Mouse (Mus musculus): ENCODE results near the gene Arl5b.
A peak's percentile ranks its signal among the peaks of the same experiment; 100 is the strongest.

Arl5b gene

DNA sequence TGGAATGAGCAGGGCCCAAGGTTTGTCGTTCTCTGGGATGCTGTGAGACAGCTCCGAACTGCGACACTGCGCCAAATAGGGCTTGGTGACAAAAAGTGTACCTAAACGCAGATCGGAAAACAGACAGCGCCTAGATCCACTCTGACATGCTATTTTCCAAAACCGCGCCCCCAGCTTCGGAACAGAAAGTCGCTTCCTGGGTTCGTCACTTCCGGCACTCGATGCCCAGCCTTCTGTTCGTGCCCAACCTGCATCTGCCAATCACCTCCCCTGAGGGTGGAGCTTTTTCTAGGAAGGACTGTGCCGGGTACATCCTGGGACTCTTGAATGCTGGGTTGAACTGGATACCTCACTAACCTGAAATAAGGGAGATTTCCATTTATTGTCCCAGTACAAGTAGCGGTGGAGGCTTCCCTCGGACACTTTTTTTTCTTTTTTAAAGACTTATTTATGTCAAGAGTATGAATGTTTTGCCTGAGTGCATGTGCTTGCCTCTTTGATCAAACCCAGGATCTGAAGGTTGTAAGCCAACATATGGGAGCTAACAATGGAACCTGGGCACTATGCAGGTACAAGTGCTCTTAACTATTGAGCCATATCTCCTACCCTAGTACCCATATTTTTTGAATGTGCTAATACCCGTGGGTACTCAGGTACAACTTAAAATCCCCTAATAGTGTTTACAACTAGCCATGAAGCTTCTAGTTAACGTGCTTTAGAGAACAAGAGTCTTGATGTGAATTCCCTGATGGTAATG lies at the start of gene Arl5b:
Gene Arl5b (plus strand): TSS at position 279 of the 757 bp plus-strand sequence.
- peak; percentile 94 to 97 for DNase-seq

DNA sequence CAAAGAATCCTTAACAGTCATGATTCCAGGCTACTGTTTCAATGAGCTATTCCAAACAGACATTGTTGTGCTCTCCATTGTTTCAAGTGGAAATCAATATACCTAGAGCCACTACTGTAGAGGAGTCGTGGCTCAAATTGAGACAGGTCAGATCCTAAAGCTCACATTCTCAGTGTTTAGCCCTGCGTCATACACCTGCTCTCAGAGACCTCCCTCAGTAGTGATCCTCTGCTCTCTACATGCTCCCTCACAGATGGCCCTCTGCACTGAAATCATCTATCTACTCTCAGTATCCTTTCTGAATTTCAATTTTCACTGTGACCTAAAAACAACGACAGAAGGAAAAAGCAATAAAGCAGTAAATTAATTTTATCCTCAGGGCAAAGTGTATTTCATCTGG lies 41.7 kb upstream of the Arl5b start:
- DNase-seq: no peak

DNA sequence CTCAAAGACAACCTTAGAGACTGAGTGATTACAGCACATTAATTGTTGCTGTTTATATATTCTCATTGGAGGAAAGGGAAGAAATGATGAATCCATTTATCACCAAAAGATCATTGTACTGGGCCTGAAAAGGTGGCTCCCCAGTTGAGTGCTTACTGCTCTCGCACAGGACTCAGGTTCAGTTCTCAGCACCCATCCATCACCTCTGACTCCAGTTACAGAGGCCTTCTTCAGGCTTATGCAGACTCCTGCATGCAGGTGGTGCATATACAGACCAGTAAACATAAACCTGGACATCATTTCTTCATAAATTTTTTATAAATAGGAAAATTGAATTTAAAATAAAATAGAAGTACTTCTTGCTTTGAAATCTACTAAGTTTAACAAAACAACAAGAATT lies 41.1 kb upstream of the Arl5b start:
- DNase-seq: no peak

DNA sequence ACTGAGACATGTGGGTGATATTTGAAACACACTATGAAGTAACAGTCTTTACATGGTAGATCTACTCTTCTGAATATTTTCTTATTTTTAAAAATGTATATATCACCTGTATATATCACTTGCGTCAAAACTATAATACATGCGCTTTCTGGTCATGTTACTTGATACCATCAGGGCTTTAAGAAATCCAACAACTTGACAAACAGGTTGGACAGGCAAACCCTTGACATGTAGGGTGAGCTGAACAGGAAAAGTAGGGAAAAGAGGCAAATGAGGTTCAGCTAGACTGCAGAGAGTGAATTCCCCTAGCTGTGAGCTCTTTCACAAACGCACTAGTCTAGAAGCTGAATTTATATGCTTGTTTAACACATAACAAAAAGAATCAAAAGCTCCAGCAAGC lies 22.4 kb upstream of the Arl5b start:
- DNase-seq: no peak

DNA sequence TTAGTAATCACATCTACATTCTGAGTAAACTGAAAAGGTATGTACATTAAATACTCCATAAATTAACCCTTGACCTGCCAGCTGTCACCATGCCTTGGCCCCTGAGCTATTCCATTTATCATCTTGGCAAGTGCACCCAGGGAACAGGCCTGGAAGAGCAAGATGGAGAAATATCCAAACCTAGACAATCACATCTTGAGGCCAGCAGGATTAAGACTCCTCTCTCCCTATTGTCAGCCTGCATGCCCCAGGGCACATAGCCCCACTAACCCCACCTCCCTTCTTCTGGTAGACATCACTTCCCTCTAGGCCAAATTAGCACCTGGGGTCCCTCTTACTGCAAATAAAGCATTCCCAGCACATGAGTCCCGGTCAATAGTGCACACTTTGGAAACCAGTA lies 21.4 kb upstream of the Arl5b start:
- DNase-seq: no peak

DNA sequence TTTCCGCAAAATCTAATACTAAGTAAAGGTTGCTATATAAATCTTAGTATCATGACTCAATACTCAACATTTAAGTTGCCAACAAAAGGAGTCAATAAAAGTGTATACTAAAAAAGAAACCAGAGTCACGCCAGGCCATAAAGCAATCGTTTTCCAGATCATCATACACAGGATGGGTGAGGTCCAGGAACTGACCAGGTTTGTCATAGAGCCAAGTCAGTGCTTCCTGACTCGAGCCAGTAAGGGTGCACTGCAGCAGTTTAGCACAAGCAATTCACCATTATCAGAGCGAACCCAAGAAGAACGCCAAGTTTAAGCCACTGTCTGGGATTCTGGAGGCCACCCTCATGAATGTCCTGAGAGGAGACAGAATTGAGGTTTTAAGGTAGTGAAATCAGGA lies 10.5 kb upstream of the Arl5b start:
- DNase-seq: no peak

DNA sequence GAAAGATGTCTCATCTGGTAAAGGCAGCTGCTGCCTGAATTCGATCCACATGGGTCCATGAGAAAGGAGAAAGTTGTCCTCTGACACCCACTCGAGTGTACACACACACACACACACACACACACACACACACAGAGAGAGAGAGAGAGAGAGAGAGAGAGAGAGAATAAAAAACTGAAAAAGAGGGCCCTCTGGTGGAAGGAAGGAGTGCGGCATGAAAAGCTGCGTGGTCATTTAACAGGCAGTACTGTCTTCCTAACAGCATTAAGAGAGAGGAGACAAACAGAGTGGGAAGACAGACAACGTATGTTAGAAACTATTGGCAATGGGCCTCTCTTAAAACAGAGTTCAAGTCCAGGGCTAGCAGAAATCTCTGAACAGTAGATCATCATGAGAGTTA lies 8.9 kb upstream of the Arl5b start:
- no peak for DNase-seq

DNA sequence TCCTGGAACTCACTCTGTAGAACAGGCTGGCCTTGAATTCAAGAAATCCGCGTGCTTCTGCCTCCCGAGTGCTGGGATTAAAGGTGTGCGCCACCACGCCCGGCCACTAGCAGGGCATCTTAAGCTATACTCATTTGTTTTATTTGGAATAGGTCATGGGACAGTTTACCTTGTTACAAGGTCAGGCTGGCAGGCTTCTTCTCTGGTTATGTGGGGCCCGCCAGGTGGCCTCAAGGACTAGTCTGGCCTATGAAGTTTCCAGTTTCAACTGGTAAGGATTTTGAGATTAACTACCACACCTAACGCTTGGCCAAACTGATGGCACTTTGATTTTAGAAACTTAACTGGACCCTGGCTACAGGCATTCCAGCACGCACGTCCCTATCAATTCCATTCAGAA lies 5.3 kb downstream of the Arl5b start:
- DNase-seq: peak in 1 of 2 experiments; percentile 15

DNA sequence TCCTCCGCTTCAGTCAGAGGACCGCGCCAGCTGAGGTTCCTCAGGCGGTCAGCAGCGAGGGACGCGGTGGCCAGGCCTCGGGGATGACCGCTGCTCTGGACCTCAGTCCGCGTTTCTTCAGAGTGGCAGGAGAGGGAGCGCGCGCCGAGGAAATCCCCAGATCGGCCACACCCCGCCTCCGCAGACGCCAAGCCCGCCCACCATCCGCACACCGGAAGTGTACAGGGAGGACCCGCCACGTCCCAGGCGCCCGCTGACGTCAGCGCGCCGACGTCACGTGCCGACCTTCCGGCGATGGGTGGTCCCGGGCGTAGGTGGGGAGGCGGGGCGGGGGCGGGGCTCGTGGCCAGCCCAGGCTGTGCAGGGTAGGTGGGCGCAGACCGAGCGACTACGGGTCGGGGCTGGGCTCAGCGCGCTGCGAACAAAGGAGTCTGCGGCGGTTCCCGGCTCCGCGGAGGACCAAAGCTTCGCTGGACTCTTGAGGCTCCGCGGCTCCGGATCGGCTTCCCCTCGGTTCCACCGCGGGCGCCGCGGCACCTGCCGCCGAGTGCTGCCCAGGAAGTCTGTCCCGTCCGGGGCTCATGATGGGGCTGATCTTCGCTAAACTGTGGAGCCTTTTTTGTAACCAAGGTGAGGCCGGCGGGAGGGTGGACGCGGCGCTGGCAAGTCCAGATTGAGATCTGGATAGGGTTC lies 5.9 kb downstream of the Arl5b start, which contains the start of gene Nsun6:
Gene Nsun6 (minus strand): TSS at position 125 of the 693 bp plus-strand sequence.
- peak; percentile 96 to 98 for DNase-seq

DNA sequence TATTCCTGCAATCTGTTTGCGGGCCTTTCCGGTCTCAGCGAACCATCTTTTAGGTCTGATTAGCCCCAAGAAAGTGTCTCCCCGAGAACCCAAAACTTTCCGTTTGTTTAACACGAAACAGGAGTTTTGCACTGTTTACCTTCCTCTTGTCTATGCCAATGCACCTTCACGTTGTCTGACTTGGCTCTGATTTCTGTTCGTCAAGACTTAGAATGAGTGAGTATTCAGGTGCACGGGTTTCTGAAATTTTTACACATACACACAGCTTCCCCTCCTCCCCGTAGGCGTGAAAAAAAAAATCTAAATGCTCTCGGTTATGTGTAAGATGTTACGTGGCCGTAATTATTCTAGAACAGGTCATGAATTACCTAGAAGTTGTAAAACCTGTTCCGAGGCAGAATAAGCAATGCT lies 6.6 kb downstream of the Arl5b start:
- DNase-seq: no peak

DNA sequence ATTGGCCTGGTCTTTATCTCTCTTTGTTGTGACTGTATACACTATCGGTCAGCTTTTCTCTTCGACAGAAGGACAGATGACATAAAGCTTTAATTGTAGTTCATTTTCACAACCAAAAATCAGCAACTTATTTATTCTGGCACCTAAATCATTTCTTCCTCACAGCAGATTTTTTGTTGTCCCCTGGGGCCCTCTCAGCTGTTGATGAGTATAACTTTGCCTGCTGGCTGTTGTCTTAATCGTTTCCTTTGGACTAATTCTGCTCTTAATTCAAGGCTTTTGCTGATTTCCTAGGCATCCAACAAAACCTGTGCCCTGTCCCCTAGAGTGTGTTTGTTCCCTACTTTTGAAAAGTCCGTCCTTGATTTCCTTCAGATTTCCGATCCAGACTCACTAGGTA lies 9.0 kb downstream of the Arl5b start:
- no peak for DNase-seq

DNA sequence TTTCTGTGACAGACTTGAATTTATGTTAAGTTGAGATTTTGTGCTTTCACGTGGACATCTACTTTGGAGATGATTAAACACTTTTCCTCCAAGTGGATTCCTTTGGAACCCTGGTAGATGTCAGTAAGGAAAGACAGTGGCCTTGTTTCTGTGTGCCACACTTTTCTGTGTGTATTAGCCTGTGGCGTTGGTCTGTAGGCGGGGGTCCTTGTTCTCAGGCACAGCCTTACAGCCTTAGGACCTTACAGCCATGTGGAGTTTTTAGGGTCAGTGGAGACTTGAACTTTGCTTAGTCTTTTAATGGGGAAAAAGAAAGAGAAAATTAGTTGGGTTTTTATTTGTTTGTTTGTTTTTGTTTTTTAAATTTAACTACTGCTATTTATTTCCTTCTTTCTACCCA lies 11.7 kb downstream of the Arl5b start:
- no peak for DNase-seq

DNA sequence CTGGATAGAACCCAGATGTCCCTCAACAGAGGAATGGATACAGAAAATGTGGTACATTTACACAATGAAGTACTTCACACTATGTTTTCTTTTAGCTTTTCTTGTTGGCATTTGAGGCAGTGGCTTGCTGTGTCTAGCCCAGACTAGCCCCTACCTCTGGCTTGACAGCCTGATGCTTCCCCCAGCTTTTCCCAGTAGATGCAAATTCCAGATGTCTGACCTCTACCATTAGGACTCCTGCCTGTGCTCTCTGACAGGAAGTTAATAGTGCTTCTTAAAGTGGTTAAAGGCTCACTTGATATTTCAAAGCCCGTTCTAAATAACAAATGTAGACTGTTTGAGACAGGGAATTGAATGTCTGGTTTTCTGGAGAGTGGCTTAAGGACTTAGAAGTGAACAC lies 14.6 kb downstream of the Arl5b start:
- no peak for DNase-seq

DNA sequence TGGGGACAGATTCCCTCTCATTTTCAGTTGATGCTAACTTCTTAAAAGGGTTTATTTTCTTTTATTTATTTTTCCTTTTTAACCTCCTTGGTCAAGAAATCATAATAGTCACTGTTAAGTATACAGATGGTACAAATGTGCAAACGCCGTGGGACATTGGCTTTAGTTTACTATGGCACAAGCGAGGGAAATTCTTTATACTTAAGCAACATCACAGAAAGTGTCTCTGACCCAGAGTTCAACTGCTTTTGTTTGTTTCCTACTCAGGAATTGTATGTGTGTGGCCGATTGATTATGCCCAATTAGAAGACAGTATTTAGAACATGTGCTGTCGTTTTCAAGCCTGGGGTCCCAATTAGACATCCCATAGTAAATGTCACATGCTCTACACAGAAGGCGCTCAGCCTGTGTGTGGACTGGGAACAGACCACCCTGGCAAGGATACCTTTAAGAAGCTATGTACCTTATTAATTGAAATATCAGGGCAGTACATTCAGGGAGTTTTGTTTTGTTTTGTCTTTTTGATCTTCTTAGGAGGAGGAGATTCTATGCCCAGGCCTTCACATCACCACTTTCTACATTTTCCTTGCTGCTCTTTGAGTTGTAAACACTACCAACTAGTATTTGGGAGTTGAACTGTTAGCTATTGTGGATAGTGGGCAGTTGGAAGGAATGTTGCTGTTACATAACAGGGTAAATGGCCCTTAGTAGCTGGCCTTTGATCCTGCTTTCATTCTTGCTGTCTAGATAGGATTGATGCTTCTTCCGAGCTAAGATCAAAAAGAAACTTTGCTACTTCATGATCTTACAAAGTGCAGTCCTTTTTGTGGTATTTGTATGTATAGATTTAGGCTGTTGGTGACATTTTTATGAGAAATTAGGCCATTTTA lies 15.4 kb downstream of the Arl5b start:
- DNase-seq: no peak

DNA sequence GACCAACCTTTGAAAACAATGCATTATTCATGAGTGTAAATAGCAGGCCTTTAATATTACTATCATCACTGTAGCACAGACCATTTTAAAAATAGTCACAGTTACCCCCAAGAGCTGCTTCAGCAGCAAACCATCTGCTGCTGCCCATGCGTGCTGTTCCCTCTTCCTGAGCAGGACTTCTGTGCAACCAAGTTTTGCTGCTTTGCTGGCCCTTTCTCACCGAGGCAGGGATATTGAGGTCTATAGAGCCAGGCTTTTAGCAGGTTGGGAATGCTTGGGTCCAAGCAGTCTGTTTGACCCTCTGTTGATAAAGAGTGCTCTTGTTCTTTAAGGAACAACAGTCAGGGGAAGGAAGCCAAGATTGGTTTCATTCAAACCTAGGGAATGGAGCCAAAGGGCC lies 16.3 kb downstream of the Arl5b start:
- peak; percentile 29 to 43 for DNase-seq

DNA sequence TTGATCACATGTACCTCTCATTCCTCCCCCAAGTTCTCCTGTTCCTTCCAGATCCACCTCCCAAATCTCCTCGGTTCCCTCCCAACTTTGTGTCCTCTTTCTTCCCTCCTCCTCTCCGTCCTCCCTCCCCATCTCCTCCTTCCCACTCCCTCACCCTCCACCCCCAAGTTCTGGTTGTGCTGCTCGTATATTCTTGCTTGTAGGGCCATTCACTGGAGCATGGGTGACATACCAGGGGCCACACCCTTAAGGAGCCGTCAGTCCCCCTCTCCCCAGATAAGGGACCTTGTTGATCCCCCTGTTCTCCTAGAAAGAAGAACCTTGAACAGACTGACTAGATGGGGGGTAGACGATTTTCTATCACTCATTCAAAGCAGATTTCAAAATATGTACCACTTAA lies 17.9 kb downstream of the Arl5b start:
- DNase-seq: no peak

DNA sequence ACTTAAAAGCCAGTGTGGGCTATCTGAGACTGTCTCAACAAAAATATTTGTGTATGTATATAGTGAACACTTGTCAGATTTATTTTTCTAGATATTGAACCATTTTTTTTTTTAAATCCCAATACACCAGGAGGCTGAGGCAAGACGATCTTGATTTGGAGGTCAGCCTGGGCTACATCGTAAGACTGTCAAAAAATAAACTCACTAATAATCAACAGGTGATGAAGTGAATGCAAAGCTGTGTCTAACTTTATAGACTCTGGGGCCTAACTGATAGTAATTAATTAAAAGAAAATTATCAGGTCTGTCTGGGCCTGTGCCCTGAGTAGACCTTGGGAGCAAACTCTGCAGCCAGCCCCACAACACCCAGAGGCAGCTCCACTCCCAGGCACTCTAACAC lies 34.5 kb downstream of the Arl5b start:
- DNase-seq: no peak

DNA sequence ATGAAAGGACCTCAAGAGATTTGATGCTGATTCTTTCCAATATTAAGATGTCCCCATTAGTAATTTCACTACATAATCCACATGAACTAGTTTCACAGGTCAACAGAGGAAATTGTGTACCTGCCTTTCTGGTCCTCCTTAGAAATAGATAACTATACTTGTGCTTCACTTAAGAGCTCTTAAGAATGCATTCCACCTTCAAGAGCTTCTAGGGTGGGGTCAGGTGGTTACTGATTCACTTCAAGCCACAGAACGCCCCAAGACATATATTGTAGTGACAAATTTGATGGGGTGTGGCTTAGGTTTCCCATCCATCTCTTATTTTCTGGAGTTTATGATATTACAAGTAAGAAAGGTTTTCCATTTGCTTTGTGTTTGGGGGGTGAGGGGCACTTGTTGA lies 38.1 kb downstream of the Arl5b start:
- no peak for DNase-seq

DNA sequence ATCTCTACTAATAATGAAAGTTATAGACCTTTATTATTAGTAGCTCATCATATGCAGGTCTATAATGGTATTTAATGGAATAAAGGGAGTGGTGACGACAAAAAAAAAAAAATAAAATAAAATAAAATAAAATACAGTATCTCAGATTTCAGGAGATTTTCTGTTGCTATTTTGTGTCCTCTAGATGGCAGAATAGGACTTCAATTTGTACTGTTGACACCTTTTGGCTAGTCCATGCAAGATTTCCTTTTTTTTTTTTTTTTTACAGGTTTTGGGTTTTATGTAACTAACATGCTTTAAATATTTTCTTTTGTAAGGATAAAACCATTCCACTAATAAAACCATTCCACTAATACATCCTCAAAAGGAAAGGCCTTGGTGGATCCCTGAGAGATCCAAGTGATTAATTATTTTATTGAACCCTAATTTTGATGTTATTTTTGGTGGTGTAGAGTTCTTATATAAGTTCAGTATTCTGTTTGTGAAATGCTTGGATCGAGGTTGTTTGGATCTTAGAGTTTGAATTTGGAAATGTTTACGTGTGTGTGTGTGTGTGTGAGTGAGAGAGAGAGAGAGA lies 47.4 kb downstream of the Arl5b start:
- no peak for DNase-seq

DNA sequence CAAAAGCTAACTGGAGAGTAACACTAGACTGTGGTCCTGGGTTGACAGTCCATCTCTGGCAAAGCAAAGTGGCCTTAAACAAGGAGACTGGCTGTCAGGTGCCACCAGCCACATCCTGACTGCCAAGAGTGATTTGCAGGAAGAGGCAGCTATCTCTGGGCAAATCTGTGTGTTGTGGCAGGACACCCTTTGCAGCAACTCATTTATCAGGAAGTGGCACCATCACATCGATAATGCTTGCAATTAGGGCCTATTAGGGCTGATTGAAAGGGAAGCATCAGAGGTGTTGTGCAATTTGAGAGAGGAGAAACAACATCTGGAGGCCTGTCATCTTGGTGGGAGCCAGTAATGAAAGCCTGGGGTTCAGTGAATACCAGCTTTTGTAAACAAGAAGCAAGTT lies 55.2 kb downstream of the Arl5b start:
- DNase-seq: no peak

DNA sequence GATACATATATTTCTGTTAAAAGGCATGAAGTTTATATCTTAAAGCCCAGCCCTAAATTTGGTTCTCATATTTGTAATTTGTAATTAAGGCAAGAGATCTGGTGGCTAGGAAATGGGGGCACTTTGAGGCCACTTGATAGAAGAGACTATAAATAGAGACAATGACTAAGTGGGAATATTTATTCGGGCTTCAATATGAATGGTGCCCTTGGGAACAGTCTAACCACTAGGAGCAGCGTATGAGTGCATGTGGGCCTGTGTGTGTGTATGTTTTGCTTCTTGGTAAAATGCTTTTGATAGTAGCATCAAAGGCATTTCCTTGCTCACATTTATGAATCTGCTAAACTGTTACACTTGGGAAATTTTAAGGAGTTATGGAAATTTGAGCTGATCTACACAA lies 62.1 kb downstream of the Arl5b start:
- no peak for DNase-seq

DNA sequence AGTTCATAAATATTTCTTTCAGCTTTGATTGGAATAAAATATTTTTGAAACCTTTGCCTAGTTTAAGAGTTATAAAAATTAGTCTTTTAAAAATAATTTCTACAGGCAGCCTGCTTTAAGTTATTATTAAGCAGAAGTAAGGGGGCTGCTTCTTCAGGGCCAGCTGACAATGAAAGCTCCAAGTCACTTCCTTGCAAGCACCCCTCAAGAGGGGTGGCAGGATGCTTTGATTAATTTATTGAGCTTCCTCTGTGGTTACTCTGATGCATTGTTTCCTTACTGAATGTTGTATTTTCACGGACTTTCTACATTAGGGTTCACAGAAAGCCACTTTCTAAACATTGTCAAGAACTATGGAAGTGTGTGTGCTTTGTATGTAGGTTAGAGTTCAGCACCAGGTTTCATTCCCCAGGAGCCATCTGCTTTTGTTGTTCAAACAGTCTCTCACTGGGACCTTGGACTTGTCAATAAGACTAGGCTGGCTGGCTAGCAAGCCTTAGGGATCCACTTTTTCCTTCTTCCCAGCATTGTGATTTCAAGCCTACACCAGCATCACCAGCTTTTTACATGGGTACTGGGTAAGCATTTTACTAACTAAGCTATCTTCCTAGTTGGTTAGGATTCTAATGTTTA lies 62.7 kb downstream of the Arl5b start:
- DNase-seq: no peak

DNA sequence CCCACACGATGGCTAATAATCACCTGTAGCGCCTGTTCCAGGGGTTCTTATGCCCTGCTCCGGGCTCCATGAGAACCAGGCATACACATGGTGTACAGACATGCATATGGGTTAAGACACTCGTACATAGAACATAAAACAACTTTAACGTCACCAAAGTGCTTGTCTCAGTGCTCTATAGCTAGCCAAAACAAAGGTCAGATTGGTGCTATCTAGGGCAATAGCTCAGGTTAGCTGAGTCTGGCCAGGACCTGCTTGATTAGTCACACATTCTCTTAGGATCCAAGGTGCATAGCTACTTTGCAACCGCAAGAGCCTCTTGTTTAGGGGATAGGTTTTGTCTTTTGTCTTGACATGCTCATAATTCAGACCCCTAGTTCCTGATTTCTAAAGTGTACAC lies 63.5 kb downstream of the Arl5b start:
- DNase-seq: no peak

Measured in cerebellum, adult 18-20 months (tissue).